In the genomic region with DNA sequence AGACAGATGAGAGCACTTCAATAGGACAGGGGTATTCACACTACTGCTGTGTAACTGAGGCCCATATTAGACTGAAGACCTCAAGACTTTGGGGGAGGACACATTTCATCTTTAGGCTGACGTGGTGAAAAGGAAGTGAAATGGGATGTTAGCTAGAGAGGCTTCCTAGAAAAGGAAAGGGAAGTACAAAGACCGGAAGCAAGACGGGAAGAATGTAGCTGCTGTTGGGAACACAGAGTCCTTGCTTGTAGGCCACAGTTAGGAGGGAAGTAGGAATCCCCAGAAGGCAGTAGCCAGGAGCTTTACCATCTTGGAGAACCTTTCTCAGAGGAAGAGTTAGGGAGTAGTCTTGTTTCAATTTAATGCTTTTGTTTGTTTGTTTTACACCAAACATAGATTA, we compare ENCODE assay signal across 22 mouse cellular contexts. TPM values are rescaled to one million over a fixed set of nuclear protein-coding genes. Genes with fewer than 3 reads are reported as not detected.
A peak's percentile ranks its signal among the peaks of the same experiment; 100 is the strongest.
DNase-seq lines count a peak whose midpoint lies in the region; ATAC-seq and TF ChIP-seq lines count a peak whose summit lies in the region.
"Had no signal": no experiment of that assay in that cellular context is flagged by ENCODE, and none has a peak within 500 bp of the region (broad histone marks: within the 10 kb centered on the region; RNA-seq: fewer than 3 reads in every experiment).

No protein-coding gene starts in this region.

- peak; percentile 58 for ATAC-seq in heart, postnatal 0 days (ENCODE audit: insufficient read depth, low read depth)
- peak; percentile 59 for ATAC-seq in granulocyte monocyte progenitor cell, adult 5-6 weeks (replicated peaks; ENCODE audit: poor library complexity, severe bottlenecking)
- ATAC-seq: forebrain, embryonic 15.5 days had no signal

- intact Hi-C loops in heart, postnatal 36 days (cut with DNase I): no loop called here

- H3K27ac ChIP-seq in heart, postnatal 0 days (ENCODE audit: low read depth): peak overlapping the region; percentile 11
- H3K27ac ChIP-seq: embryonic facial prominence, embryonic 12.5 days; forebrain, embryonic 15.5 days; liver, embryonic 14.5 days; midbrain, embryonic 10.5 days; neural tube, embryonic 13.5 days; stomach, postnatal 0 days had no signal

- peak; percentile 7 for DNase-seq in heart, postnatal 0 days (ENCODE audit: low spot score)
- DNase-seq in heart, postnatal 36 days: no peak
- peak; percentile 35 for DNase-seq in lung, postnatal 25 days (ENCODE audit: low spot score)
- DNase-seq in lung, postnatal 14 days: no peak
- no peak for DNase-seq in B cell, adult 2 months
- no peak for DNase-seq in urinary bladder, postnatal 10 days (ENCODE audit: low spot score)
- DNase-seq: cerebellum, adult 2 months; layer of hippocampus, postnatal 36 days; right cerebral cortex, postnatal 25 days had no signal

- 52% methylated on average over 3 of the region's 3 CpGs for WGBS in heart, postnatal 0 days

- H3K4me3 ChIP-seq in heart, postnatal 0 days (ENCODE audit: low read depth, low read length): no peak overlapping the region
- H3K4me3 ChIP-seq: embryonic facial prominence, embryonic 12.5 days; forebrain, embryonic 15.5 days; midbrain, embryonic 10.5 days; neural tube, embryonic 13.5 days had no signal

- no peak overlapping the region for H3K4me2 ChIP-seq in heart, postnatal 0 days (ENCODE audit: low read depth, low read length)
- H3K4me2 ChIP-seq: embryonic facial prominence, embryonic 12.5 days; forebrain, embryonic 15.5 days; neural tube, embryonic 13.5 days had no signal

- peak; percentile 56; the same call in 1 of the 2 replicates for TF ChIP-seq EP300 in heart, postnatal 0 days (IDR thresholded peaks at IDR 0.05; ENCODE audit: low read depth)

- no peak overlapping the region for H3K9ac ChIP-seq in heart, postnatal 0 days (replicated peaks; ENCODE audit: low read depth, low read length)
- H3K9ac ChIP-seq: embryonic facial prominence, embryonic 12.5 days; forebrain, embryonic 15.5 days; liver, embryonic 14.5 days; neural tube, embryonic 13.5 days had no signal

- no peak for TF ChIP-seq CTCF in heart, postnatal 0 days (IDR thresholded peaks at IDR 0.05; ENCODE audit: low read depth)

- no peaks in the 10 kb centered on the region for H3K27me3 ChIP-seq in heart, postnatal 0 days (ENCODE audit: control insufficient read depth, insufficient read depth, low read length)
- H3K27me3 ChIP-seq: embryonic facial prominence, embryonic 12.5 days; forebrain, embryonic 15.5 days; neural tube, embryonic 13.5 days had no signal

- H3K9me3 ChIP-seq in heart, postnatal 0 days (replicated peaks; ENCODE audit: control insufficient read depth, low read length): no peaks in the 10 kb centered on the region
- H3K9me3 ChIP-seq: embryonic facial prominence, embryonic 12.5 days; forebrain, embryonic 15.5 days; midbrain, embryonic 10.5 days; neural tube, embryonic 13.5 days had no signal

- H3K4me1 ChIP-seq in heart, postnatal 0 days (ENCODE audit: control insufficient read depth, insufficient read depth): no peaks in the 10 kb centered on the region
- H3K4me1 ChIP-seq: embryonic facial prominence, embryonic 12.5 days; forebrain, embryonic 15.5 days; midbrain, embryonic 10.5 days; neural tube, embryonic 13.5 days had no signal

- peaks cover 59% of the 10 kb centered on the region for H3K36me3 ChIP-seq in heart, postnatal 0 days (replicated peaks; ENCODE audit: control insufficient read depth, insufficient read depth, low read length)

RNA-seq across cellular contexts. Expression of gene Arnt, which starts 23.6 kb away (rescaled TPM):
- 20.6 and 22.4 TPM in 2 replicates for total RNA-seq in heart, postnatal 0 days (2014; rRNA removed; ENCODE audit: low replicate concordance)
- polyA plus RNA-seq in heart, postnatal 0 days (2015; fragmentation: Nextera tagmentation; extraction: Ambion mirVana): 20.1 and 23.0 TPM in 2 replicates
- 10 to 100 TPM; 39.7 to 43.0 TPM for total RNA-seq in heart, postnatal 36 days (2021)
- 31.4 and 34.3 TPM in 2 replicates for total RNA-seq in granulocyte monocyte progenitor cell, adult 5-6 weeks (2014; fragmentation: Nextera tagmentation)
- 14.7 and 17.1 TPM in 2 replicates for total RNA-seq in granulocyte monocyte progenitor cell, adult 5-6 weeks (2017)

RNA-seq across cellular contexts. Expression of gene Ctsk, which starts 41.3 kb away (rescaled TPM):
- total RNA-seq in heart, postnatal 0 days (2014; rRNA removed; ENCODE audit: low replicate concordance): 5.4 and 11.6 TPM in 2 replicates
- 18.9 and 19.7 TPM in 2 replicates for polyA plus RNA-seq in heart, postnatal 0 days (2015; fragmentation: Nextera tagmentation; extraction: Ambion mirVana)
- 1 to 10 TPM; 9.5 to 9.6 TPM for total RNA-seq in heart, postnatal 36 days (2021)
- not detected in 2 replicates for total RNA-seq in granulocyte monocyte progenitor cell, adult 5-6 weeks (2014; fragmentation: Nextera tagmentation)
- total RNA-seq in granulocyte monocyte progenitor cell, adult 5-6 weeks (2017): not detected in 2 replicates

RNA-seq across cellular contexts. Expression of gene 4930558C23Rik, which starts 55.1 kb away (rescaled TPM):
- not detected in 2 replicates for total RNA-seq in heart, postnatal 0 days (2014; rRNA removed; ENCODE audit: low replicate concordance)
- not detected in 2 replicates for polyA plus RNA-seq in heart, postnatal 0 days (2015; fragmentation: Nextera tagmentation; extraction: Ambion mirVana)
- total RNA-seq in heart, postnatal 36 days (2021): not detected
- not detected in 2 replicates for total RNA-seq in granulocyte monocyte progenitor cell, adult 5-6 weeks (2014; fragmentation: Nextera tagmentation)
- total RNA-seq in granulocyte monocyte progenitor cell, adult 5-6 weeks (2017): not detected in 2 replicates
- total RNA-seq: adrenal gland, adult 18-20 months; heart, adult 18-20 months; layer of hippocampus, adult 18-20 months; layer of hippocampus, postnatal 36 days; left cerebral cortex, postnatal 25 days had no signal
- polyA plus RNA-seq: cerebellum, adult 2 months; embryonic facial prominence, embryonic 12.5 days; forebrain, embryonic 15.5 days; hindbrain, embryonic 11.5 days; kidney, embryonic 14.5 days; liver, embryonic 14.5 days; midbrain, embryonic 10.5 days; neural tube, embryonic 13.5 days had no signal

Comparison
In these comparisons a context has a peak if more than half of its experiments do, and no peak if none do; other contexts are left out.
1. DNase-seq: peak in heart, postnatal 0 days (single experiment) and lung, postnatal 25 days (single experiment); none in heart, postnatal 36 days (0 of 2), lung, postnatal 14 days (single experiment), B cell, adult 2 months (0 of 2) and urinary bladder, postnatal 10 days (single experiment).